Mouse (Mus musculus) cerebral cortex, adult 2 months (tissue): ENCODE data around the gene Mfng.

Experiments
- WGBS: fragments of 180-500 bp; shearing (Covaris S2); methylation state at CpG from one replicate; pipeline ENCODE4 v1.1.7; 2018; 5-methylcytosine and 5-hydroxymethylcytosine counted together

Gene Mfng

GRCm38 (mm10) chr15:78773290-78773729 lies at the start of gene Mfng:
Mfng (minus strand) TSS chr15:78773475.
- WGBS = 20% methylated on average over 11 of the region's 11 CpGs

- 83% methylated on average over 6 of the region's 6 CpGs for WGBS
Measured at GRCm38 (mm10) chr15:78816074-78816391, 42.8 kb upstream of the Mfng start.

DNA sequence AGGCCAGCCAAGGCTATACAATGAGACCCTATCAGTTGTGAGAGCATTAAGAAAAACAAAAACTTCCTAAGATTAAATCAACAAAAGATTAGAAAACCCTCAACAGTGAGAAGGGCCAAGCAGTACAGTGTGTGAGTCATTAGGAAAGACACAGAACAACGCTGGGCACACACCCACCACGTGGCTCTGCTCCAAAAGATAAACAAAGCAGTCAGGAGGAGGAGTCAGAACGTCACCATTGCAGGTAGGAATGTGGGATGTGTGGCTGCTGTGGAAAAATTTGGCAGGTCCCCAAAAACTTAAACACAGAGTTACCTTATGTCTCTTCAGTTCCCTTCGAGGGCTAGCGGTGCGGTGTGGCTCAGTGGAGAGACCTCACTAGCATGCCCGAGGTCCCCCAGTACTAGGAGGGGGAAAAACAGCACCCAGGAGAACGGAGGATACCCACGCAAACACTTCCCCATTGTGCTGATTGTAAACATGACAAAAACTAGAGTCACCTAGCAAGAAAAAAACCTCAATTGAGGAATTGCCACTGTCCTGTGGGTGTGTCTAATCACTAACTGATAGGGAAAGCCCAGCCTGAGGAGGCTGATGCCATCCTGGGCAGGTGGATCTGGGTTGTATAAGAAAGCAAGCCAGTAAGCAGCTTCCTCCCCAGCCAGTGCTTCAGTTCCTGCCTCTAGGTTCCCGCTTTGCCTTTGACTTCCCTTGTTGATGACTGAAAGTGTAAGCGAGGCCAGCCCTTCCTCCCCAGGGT lies 42.2 kb upstream of the Mfng start:
- 49% methylated on average over 11 of the region's 11 CpGs for WGBS

DNA sequence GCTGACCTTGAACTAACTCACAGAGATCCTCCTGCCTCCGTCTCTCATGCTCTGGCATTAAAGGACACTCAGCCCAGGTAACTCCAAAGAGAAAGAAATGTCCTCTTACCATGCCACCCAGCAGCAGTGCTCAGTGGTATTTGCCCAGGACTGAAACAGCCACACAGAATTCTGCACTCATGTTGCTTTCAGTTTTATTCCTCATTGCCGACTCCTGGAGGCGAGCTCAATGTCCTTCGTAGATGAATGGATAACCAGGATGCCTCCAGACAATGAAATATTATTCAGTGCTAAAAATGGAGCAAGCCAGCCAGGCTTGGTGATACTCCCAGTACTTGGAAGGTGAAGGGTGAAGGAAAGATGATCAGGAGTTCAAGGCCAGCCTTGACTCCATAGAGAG lies 40.3 kb upstream of the Mfng start:
- 72% methylated on average over 4 of the region's 4 CpGs for WGBS

- 70% methylated on average over 9 of the region's 9 CpGs for WGBS
Measured at GRCm38 (mm10) chr15:78810146-78810545, 36.9 kb upstream of the Mfng start.

DNA sequence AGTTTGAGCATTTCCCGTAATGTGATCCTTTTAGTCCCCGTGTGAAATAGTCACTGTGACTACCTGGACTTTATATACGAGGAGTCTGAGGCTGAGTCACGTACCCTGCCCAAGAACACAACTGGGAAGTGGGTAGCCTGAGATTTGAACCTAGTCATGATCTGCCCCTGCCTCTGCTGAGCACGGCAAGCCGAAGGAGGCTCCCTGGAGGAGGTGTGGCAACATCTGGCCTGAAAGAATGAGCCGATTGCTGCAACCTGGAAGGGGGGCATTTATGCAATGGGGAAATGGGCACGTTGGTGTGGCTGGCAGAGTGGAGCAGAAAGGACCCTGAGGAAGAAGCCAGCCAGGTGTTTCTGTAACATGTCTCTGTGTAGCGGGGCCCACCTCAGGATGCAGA lies 36.5 kb upstream of the Mfng start:
- WGBS = 73% methylated on average over 9 of the region's 9 CpGs

DNA sequence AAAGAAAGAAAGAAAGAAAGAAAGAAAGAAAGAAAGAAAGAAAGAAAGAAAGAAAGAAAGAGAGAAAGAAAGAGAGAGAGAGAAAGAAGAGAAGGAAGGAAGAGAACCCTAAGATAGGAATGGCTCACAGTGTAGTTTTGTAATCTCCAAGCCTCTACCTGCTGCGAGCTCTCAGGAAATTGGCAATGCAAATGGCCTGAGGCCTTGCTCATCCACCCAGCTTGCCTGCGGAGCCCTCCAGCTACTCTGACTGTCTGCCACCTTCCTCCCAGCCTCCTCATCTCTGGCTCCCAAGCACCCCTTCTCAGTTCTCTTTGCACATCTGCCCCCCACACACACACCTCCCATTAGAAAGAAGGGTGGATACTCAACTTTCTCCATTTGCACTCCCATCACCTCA lies 35.7 kb upstream of the Mfng start:
- 95% methylated on average over 2 of the region's 2 CpGs for WGBS

DNA sequence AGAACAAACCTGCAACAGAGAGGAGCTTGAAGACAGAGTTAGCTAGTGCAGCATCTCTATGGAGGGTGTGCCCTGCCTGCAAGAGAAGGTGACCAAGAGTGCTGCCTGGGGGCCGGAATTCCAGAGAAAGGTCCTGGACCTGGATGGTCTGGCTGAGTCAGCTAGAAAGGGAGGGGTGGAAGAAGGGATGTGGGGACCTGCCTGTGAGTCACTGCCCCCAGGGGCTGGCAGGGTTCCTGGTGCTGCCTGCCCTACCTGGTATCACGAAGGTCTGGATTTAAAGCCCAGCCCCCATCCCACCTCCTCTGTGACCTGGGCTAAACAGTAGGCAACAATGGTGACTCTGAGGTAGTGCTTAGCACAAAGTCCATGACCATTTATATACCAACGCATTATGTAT lies 33.9 kb upstream of the Mfng start:
- WGBS = 79% methylated on average over 3 of the region's 3 CpGs

GRCm38 (mm10) chr15:78806614-78807013 lies 33.3 kb upstream of the Mfng start:
- 27% methylated on average over 2 of the region's 2 CpGs for WGBS

GRCm38 (mm10) chr15:78805351-78805750 lies 32.1 kb upstream of the Mfng start:
- 90% methylated on average over 2 of the region's 2 CpGs for WGBS

DNA sequence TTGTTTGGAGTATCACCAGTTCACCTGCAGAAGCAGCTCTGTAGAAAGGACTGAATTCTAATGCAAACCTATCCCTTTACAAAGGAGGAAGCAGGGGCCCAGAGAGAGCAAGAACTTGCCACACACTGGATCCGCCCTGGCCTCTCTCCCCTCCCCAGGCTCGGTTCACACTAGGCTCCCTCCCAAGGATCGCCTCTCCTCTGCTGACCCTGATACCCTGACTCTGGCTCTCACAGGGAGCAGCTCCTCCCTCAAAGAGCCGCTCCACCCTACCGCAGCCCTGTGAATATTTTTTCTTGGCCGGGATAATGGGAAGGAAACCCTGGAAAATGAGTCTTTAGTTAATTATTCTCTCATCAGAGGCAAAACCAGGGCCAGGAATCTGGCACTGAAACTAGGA lies 31.1 kb upstream of the Mfng start:
- 58% methylated on average over 6 of the region's 6 CpGs for WGBS

DNA sequence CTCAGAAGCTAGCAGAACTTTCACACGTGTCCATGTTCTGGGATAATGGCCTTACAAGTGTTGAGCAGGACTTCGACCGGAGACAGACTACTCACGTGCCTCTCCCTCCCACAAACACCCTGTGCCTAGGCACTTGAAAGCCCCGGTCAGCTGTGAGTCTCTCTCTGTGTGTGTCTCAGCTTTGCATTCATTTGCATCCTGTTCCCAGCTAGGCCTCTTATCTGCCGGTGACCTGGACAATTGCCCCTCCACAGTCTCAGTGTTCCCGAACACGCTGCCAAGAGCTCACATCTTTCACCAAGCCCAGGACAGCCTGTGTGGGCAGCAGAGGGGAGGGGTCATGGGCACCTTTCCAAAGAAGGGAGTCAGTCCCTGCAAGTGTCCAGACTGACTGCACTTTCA lies 30.2 kb upstream of the Mfng start:
- WGBS = 55% methylated on average over 8 of the region's 8 CpGs

DNA sequence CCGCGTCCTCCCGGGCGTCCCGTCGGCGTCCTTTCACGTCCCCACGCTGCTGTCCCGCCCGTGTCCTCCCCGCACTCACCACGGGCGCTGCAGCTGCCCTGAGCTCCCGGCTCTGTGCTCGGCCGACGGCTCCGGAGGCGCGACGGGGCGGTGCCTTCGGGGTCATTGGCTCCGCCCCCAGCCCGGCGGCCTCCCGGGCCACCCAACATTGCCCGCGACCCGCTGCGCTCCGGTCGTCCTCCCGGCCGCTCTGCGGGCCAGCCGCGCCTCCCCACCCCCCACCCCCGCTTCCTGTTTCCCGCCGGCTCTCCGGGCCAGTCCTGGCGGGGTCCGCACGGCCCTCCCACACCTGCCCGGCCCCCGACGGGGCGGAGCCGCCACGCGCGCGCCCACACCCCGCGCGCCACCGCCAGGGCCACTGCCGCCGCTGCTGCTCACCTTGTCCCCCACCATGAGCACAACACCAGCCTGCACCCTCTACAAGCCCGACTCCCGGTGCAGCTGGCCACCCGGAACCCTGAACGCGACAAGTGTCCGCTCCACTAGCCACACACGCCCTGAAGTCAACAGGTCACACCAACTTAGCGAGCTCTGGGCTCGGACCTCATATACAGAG lies 29.6 kb upstream of the Mfng start, which contains the start of gene Card10:
TSS of gene Card10 (minus strand) at position 267 of the 616 bp plus-strand sequence.
- WGBS = 6% methylated on average over 69 of the region's 70 CpGs

DNA sequence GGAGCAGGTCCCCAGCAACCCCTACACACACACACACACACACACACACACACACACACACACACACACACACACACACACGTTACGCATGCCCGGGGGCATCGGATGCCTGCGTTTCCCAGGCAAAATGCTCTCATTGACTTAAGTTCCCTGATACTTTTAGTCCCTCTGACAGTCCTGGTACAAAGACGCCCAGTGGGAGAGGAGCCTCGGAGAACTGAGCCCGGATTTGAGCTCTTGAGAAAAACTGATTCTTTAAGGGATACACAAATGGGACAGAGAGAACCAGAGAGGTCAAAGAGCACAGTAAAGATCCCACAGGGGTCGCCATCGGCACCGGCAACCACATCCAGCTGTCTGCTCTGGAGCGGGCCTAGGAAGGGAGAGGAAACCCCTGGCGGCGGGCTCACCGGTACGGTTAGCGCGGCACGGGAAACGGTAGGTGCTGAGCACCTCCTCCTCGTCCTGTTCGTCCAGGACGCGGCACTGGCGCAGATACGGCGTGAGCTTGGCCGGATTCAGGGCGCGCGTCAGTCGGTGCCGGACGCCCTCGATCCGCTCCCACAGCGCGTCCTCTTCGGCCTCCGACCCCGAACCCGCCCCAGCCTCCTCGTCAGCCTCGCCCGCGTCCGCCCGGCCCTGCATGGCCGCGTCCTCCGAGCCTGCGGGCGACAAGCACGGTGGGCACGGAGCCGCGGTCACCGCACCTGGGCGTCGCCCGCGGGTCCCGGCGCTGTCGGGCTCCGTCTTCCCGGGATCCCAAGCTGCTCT lies 28.9 kb upstream of the Mfng start:
- 7% methylated on average over 44 of the region's 67 CpGs for WGBS

GRCm38 (mm10) chr15:78801571-78801970 lies 28.3 kb upstream of the Mfng start:
- 83% methylated on average over 9 of the region's 9 CpGs for WGBS

- WGBS = 39% methylated on average over 21 of the region's 21 CpGs
Measured at GRCm38 (mm10) chr15:78799029-78799428, 25.8 kb upstream of the Mfng start.

- 83% methylated on average over 8 of the region's 8 CpGs for WGBS
Measured at GRCm38 (mm10) chr15:78797060-78797329, 23.7 kb upstream of the Mfng start.

- WGBS = 72% methylated on average over 25 of the region's 25 CpGs
Measured at GRCm38 (mm10) chr15:78796196-78797059, 23.2 kb upstream of the Mfng start.

- 80% methylated on average over 12 of the region's 12 CpGs for WGBS
Measured at GRCm38 (mm10) chr15:78790990-78791389, 17.7 kb upstream of the Mfng start.

- 72% methylated on average over 4 of the region's 4 CpGs for WGBS
Measured at GRCm38 (mm10) chr15:78790451-78790850, 17.2 kb upstream of the Mfng start.

DNA sequence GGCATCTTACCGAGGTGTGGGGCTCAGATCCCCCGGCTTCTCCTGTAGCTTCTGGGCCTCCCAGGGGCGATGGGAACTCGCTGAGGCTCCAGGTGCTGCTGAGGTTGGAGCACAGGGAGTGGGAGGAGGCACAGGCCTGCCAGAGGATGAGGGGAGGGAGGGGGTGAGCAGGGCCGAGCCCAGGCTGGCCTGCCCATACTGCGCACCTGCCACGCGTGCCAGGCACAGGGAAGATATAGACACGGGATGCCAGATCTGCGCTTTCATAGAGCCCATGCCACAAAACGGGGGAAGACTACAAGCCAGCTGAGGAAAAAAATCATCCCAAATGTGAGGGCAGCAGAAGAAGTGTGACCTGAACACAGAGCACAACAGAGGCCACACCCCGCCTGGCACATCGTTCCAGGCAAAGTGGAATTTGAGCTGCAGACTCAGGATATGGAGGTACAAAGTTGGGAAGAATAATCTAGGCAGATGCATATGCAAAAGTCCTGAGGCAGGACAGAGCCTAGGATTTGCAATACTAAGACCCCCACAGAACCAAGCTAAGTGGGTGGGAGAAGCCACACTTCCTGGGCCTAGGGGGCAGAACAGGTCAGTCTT lies 16.5 kb upstream of the Mfng start:
- WGBS = 91% methylated on average over 13 of the region's 13 CpGs

DNA sequence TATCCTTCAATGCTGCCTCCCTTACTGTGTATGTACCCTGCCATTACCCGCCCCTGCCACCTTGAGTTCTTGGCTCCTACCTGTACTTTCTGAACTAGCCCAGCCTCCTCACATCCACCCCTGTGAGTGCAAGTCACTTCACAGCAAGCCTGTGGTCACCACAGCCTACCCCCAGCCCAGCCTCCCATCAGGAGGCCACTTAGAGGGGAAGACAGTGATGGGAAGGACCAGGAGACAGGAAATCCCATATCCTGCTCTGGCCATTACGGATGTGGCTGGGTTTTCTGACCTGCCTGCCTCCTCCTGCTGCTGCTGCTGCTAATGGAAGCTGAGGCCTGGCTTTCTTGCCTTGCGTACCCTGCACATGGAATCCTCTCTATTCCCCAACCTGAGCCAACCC lies 14.8 kb upstream of the Mfng start:
- 90% methylated on average over 3 of the region's 3 CpGs for WGBS
